Mouse (Mus musculus) intestine, postnatal 0 days (tissue): Measurements from ENCODE around the gene Ephb2. TPM values are rescaled to one million over a fixed set of nuclear protein-coding genes. Genes with fewer than 3 reads are reported as not detected.
A peak's percentile ranks its signal among the peaks of the same experiment; 100 is the strongest.

ENCODE experiments used
- ATAC-seq: fragments of 200-750 bp; cut with Nextera tagmentation; 2 replicates; pipeline ENCODE4 v1.8.0; 2017; ENCODE audit warnings: mild to moderate bottlenecking, moderate TSS enrichment, moderate library complexity
- H3K27ac ChIP-seq: fragments of 300-500 bp; sonication (generic); 2 replicates; pipeline ENCODE4 v1.5.1; 2014; ENCODE audit warnings: mild to moderate bottlenecking, low read depth, low read length, moderate library complexity
- H3K27me3 ChIP-seq: fragments of 300-500 bp; sonication (generic); replicated peaks from 2 replicates; pipeline ENCODE4 v1.6.1; 2014; ENCODE audit warnings: low read length, mixed read lengths; ENCODE audit not compliant: control insufficient read depth, insufficient read depth
- H3K36me3 ChIP-seq: fragments of 300-500 bp; sonication (generic); 2 replicates; pipeline ENCODE4 v1.6.1; 2014; ENCODE audit warnings: mild to moderate bottlenecking, moderate library complexity; ENCODE audit not compliant: control insufficient read depth, insufficient read depth
- H3K4me1 ChIP-seq: fragments of 300-500 bp; sonication (generic); replicated peaks from 2 replicates; pipeline ENCODE4 v1.6.1; 2014; ENCODE audit warnings: antibody characterized with exemption, low read length, mixed read lengths; ENCODE audit not compliant: control insufficient read depth, insufficient read depth
- H3K4me2 ChIP-seq: fragments of 300-500 bp; sonication (generic); replicated peaks from 2 replicates; pipeline ENCODE4 v1.6.1; 2014; ENCODE audit warnings: low read depth, mild to moderate bottlenecking, moderate library complexity
- H3K4me3 ChIP-seq: fragments of 300-500 bp; sonication (generic); 2 replicates; pipeline ENCODE4 v1.5.1; 2014; ENCODE audit warnings: low read depth, low read length
- H3K9ac ChIP-seq: fragments of 300-500 bp; sonication (generic); 2 replicates; pipeline ENCODE4 v1.6.1; 2014; ENCODE audit warnings: mild to moderate bottlenecking, low read depth, low read length
- H3K9me3 ChIP-seq: fragments of 300-500 bp; sonication (generic); 2 replicates; pipeline ENCODE4 v1.6.1; 2016; ENCODE audit warnings: mixed run types; ENCODE audit not compliant: control insufficient read depth
- CTCF ChIP-seq: sonication (generic); IDR thresholded peaks from 2 replicates; pipeline ENCODE4 v1.5.1; 2016; ENCODE audit warnings: low read depth, mild to moderate bottlenecking, control low read depth, antibody characterized with exemption, moderate library complexity
- WGBS: fragments of 180-500 bp; shearing (Covaris S2); extraction: QIAGEN DNeasy Blood & Tissue Kit; methylation state at CpG from one replicate; pipeline ENCODE4 v1.1.7; 2014; 5-methylcytosine and 5-hydroxymethylcytosine counted together
- polyA plus RNA-seq: library from polyadenylated mRNA; unstranded; fragments of >200 nt; fragmentation: Nextera tagmentation; extraction: Ambion mirVana; gene quantifications from 2 replicates; pipeline ENCODE4 v1.2.1, GENCODE M21; 2015

The Ephb2 gene
- polyA plus RNA-seq, 1 experiment from 2014 or later = 5.7 TPM

- ATAC-seq = no peak
- H3K27me3 ChIP-seq = no peaks in the 10 kb centered on the region
- H3K9ac ChIP-seq = no peak overlapping the region
- H3K36me3 ChIP-seq = no peaks in the 10 kb centered on the region
- no peaks in the 10 kb centered on the region for H3K9me3 ChIP-seq
- no peak for TF ChIP-seq CTCF
- 0 out of 2 replicates have a peak, but pooled peaks cover 5% of the 10 kb centered on the region for H3K4me1 ChIP-seq
- H3K4me3 ChIP-seq = no peak overlapping the region
- H3K27ac ChIP-seq = no peak overlapping the region
- WGBS = 50% methylated on average over 19 of the region's 19 CpGs
- no peak overlapping the region for H3K4me2 ChIP-seq
These were observed 85.8 kb downstream of the Ephb2 start for GRCm38 (mm10) chr4:136749851-136750577.

GRCm38 (mm10) chr4:136749431-136749830, 86.4 kb downstream of the Ephb2 start:
- no peaks in the 10 kb centered on the region for H3K9me3 ChIP-seq
- H3K4me2 ChIP-seq = no peak overlapping the region
- H3K27ac ChIP-seq = no peak overlapping the region
- no peak overlapping the region for H3K9ac ChIP-seq
- WGBS = 55% methylated on average over 4 of the region's 4 CpGs
- H3K36me3 ChIP-seq = no peaks in the 10 kb centered on the region
- H3K4me1 ChIP-seq = 0 out of 2 replicates have a peak, but pooled peaks cover 5% of the 10 kb centered on the region
- ATAC-seq = no peak
- TF ChIP-seq CTCF = no peak
- H3K27me3 ChIP-seq = no peaks in the 10 kb centered on the region
- H3K4me3 ChIP-seq = no peak overlapping the region

GRCm38 (mm10) chr4:136748842-136749392, 86.9 kb downstream of the Ephb2 start:
- no peaks in the 10 kb centered on the region for H3K36me3 ChIP-seq
- peak; percentile 39; the same call in 1 of the 2 replicates for ATAC-seq
- H3K4me2 ChIP-seq = 0 out of 2 replicates have a peak overlapping the region, but pooled peaks have one; percentile 13
- H3K9ac ChIP-seq = no peak overlapping the region
- no peaks in the 10 kb centered on the region for H3K27me3 ChIP-seq
- H3K9me3 ChIP-seq = no peaks in the 10 kb centered on the region
- H3K4me1 ChIP-seq = 0 out of 2 replicates have a peak, but pooled peaks cover 5% of the 10 kb centered on the region
- no peak overlapping the region for H3K4me3 ChIP-seq
- TF ChIP-seq CTCF = no peak
- WGBS = 38% methylated on average over 7 of the region's 7 CpGs
- H3K27ac ChIP-seq = no peak overlapping the region

- Histone ChIP-seq H3K4me2 (no peak overlapping the region), H3K4me3 (no peak overlapping the region), H3K36me3 (no peaks in the 10 kb centered on the region), H3K27me3 (no peaks in the 10 kb centered on the region), H3K4me1 (0 out of 2 replicates have a peak, but pooled peaks cover 5% of the 10 kb centered on the region), H3K27ac (no peak overlapping the region), H3K9me3 (no peaks in the 10 kb centered on the region), H3K9ac (no peak overlapping the region)
- no peak for TF ChIP-seq CTCF
- no peak for ATAC-seq
- 74% methylated on average over 1 of the region's 1 CpGs for WGBS
These were observed 89.3 kb downstream of the Ephb2 start for GRCm38 (mm10) chr4:136746516-136746915.

- ATAC-seq = 0 out of 2 replicates have a peak, but pooled peaks have one; percentile 25
- no peak overlapping the region for H3K4me2 ChIP-seq
- WGBS = 27% methylated on average over 5 of the region's 5 CpGs
These were observed 93.1 kb downstream of the Ephb2 start for GRCm38 (mm10) chr4:136742677-136743076.

GRCm38 (mm10) chr4:136741840-136742239, 93.9 kb downstream of the Ephb2 start:
- Histone ChIP-seq H3K9ac (no peak overlapping the region), H3K27ac (no peak overlapping the region), H3K4me3 (no peak overlapping the region), H3K4me1 (no peaks in the 10 kb centered on the region), H3K27me3 (no peaks in the 10 kb centered on the region), H3K4me2 (no peak overlapping the region), H3K9me3 (no peaks in the 10 kb centered on the region), H3K36me3 (no peaks in the 10 kb centered on the region)
- TF ChIP-seq CTCF = no peak
- no peak for ATAC-seq
- 73% methylated on average over 14 of the region's 14 CpGs for WGBS

More at GRCm38 (mm10) chr4:136742677-136743076, 93.1 kb downstream of the Ephb2 start:
- no peak overlapping the region for H3K27ac ChIP-seq
- no peaks in the 10 kb centered on the region for H3K36me3 ChIP-seq
- H3K27me3 ChIP-seq = no peaks in the 10 kb centered on the region
- H3K4me1 ChIP-seq = no peaks in the 10 kb centered on the region
- no peaks in the 10 kb centered on the region for H3K9me3 ChIP-seq
- H3K4me3 ChIP-seq = no peak overlapping the region
- 0 out of 2 replicates have a peak overlapping the region, but pooled peaks have one; percentile 17 for H3K9ac ChIP-seq
- TF ChIP-seq CTCF = no peak
